Mouse (Mus musculus): Measurements from ENCODE around the gene Gfod1. TPM values are rescaled to one million over a fixed set of nuclear protein-coding genes. Genes with fewer than 3 reads are reported as not detected.

Gfod1 gene
- polyA plus RNA-seq, 2 experiments: 1.6 to 2.8 TPM

- Histone ChIP-seq H3K4me3 (replicated peaks; ENCODE audit: low read length) (no peak overlapping the region), H3K27ac (replicated peaks; ENCODE audit: low read depth, low read length) (no peak overlapping the region), H3K4me2 (replicated peaks; ENCODE audit: low read depth, low read length, severe bottlenecking) (no peak overlapping the region), H3K27me3 (ENCODE audit: control insufficient read depth, insufficient read depth, low read length) (no peaks in the 10 kb centered on the region), H3K4me1 (ENCODE audit: control insufficient read depth, insufficient read depth, low read length) (no peaks in the 10 kb centered on the region), H3K36me3 (ENCODE audit: control insufficient read depth, insufficient read depth, low read length) (no peaks in the 10 kb centered on the region), H3K9me3 (ENCODE audit: control insufficient read depth, low read length) (no peaks in the 10 kb centered on the region), H3K9ac (ENCODE audit: low read depth, low read length, severe bottlenecking) (no peak overlapping the region)
- no peak for TF ChIP-seq POLR2A (IDR thresholded peaks at IDR 0.05; ENCODE audit: borderline replicate concordance, extremely low read depth, insufficient read depth, insufficient read length)
- WGBS: 93% methylated on average over 10 of the region's 10 CpGs
- no peak for ATAC-seq (ENCODE audit: low FRiP score, low read depth)
- no peak for DNase-seq (ENCODE audit: low spot score)
Observed at GRCm38 (mm10) chr13:43266333-43266732, 37.6 kb downstream of the Gfod1 start.

- no peak for ATAC-seq (ENCODE audit: low FRiP score, low read depth)
- Histone ChIP-seq H3K9ac (ENCODE audit: low read depth, low read length, severe bottlenecking) (no peak overlapping the region), H3K27me3 (ENCODE audit: control insufficient read depth, insufficient read depth, low read length) (no peaks in the 10 kb centered on the region), H3K4me2 (replicated peaks; ENCODE audit: low read depth, low read length, severe bottlenecking) (no peak overlapping the region), H3K4me3 (replicated peaks; ENCODE audit: low read length) (no peak overlapping the region), H3K27ac (replicated peaks; ENCODE audit: low read depth, low read length) (no peak overlapping the region), H3K9me3 (ENCODE audit: control insufficient read depth, low read length) (no peaks in the 10 kb centered on the region), H3K36me3 (ENCODE audit: control insufficient read depth, insufficient read depth, low read length) (no peaks in the 10 kb centered on the region), H3K4me1 (ENCODE audit: control insufficient read depth, insufficient read depth, low read length) (no peaks in the 10 kb centered on the region)
- no peak for TF ChIP-seq POLR2A (IDR thresholded peaks at IDR 0.05; ENCODE audit: borderline replicate concordance, extremely low read depth, insufficient read depth, insufficient read length)
- no peak for DNase-seq (ENCODE audit: low spot score)
- WGBS: 52% methylated on average over 4 of the region's 4 CpGs
Observed at GRCm38 (mm10) chr13:43265116-43265515, 38.9 kb downstream of the Gfod1 start.

GRCm38 (mm10) chr13:43263646-43264045 is 40.3 kb downstream of the Gfod1 start:
- Histone ChIP-seq H3K4me1 (ENCODE audit: control insufficient read depth, insufficient read depth, low read length) (no peaks in the 10 kb centered on the region), H3K36me3 (ENCODE audit: control insufficient read depth, insufficient read depth, low read length) (no peaks in the 10 kb centered on the region), H3K27ac (replicated peaks; ENCODE audit: low read depth, low read length) (no peak overlapping the region), H3K27me3 (ENCODE audit: control insufficient read depth, insufficient read depth, low read length) (no peaks in the 10 kb centered on the region), H3K4me2 (replicated peaks; ENCODE audit: low read depth, low read length, severe bottlenecking) (no peak overlapping the region), H3K9me3 (ENCODE audit: control insufficient read depth, low read length) (no peaks in the 10 kb centered on the region), H3K9ac (ENCODE audit: low read depth, low read length, severe bottlenecking) (no peak overlapping the region), H3K4me3 (replicated peaks; ENCODE audit: low read length) (no peak overlapping the region)
- ATAC-seq (ENCODE audit: low FRiP score, low read depth) (no peak), DNase-seq (ENCODE audit: low spot score) (no peak)
- TF ChIP-seq POLR2A (IDR thresholded peaks at IDR 0.05; ENCODE audit: borderline replicate concordance, extremely low read depth, insufficient read depth, insufficient read length): no peak
- 78% methylated on average over 5 of the region's 5 CpGs for WGBS

- Histone ChIP-seq H3K4me2 (replicated peaks; ENCODE audit: low read depth, low read length, severe bottlenecking) (no peak overlapping the region), H3K9ac (ENCODE audit: low read depth, low read length, severe bottlenecking) (no peak overlapping the region), H3K4me1 (ENCODE audit: control insufficient read depth, insufficient read depth, low read length) (no peaks in the 10 kb centered on the region), H3K36me3 (ENCODE audit: control insufficient read depth, insufficient read depth, low read length) (no peaks in the 10 kb centered on the region), H3K27ac (replicated peaks; ENCODE audit: low read depth, low read length) (no peak overlapping the region), H3K27me3 (ENCODE audit: control insufficient read depth, insufficient read depth, low read length) (no peaks in the 10 kb centered on the region), H3K9me3 (ENCODE audit: control insufficient read depth, low read length) (no peaks in the 10 kb centered on the region), H3K4me3 (replicated peaks; ENCODE audit: low read length) (no peak overlapping the region)
- DNase-seq (ENCODE audit: low spot score) (no peak), ATAC-seq (ENCODE audit: low FRiP score, low read depth) (no peak)
- no peak for TF ChIP-seq POLR2A (IDR thresholded peaks at IDR 0.05; ENCODE audit: borderline replicate concordance, extremely low read depth, insufficient read depth, insufficient read length)
- WGBS: 85% methylated on average over 11 of the region's 11 CpGs
Observed at GRCm38 (mm10) chr13:43262114-43262739, 41.7 kb downstream of the Gfod1 start.

GRCm38 (mm10) chr13:43261287-43261686 is 42.7 kb downstream of the Gfod1 start:
- no peak overlapping the region for H3K4me2 ChIP-seq (replicated peaks; ENCODE audit: low read depth, low read length, severe bottlenecking)
- no peaks in the 10 kb centered on the region for H3K4me1 ChIP-seq (ENCODE audit: control insufficient read depth, insufficient read depth, low read length)
- H3K9ac ChIP-seq (ENCODE audit: low read depth, low read length, severe bottlenecking): no peak overlapping the region
- H3K4me3 ChIP-seq (replicated peaks; ENCODE audit: low read length): no peak overlapping the region
- TF ChIP-seq POLR2A (IDR thresholded peaks at IDR 0.05; ENCODE audit: borderline replicate concordance, extremely low read depth, insufficient read depth, insufficient read length): no peak
- ATAC-seq (ENCODE audit: low FRiP score, low read depth) (no peak), DNase-seq (ENCODE audit: low spot score) (no peak)
- no peak overlapping the region for H3K27ac ChIP-seq (replicated peaks; ENCODE audit: low read depth, low read length)
- H3K36me3 ChIP-seq (ENCODE audit: control insufficient read depth, insufficient read depth, low read length): no peaks in the 10 kb centered on the region
- WGBS: 67% methylated on average over 3 of the region's 3 CpGs
- H3K27me3 ChIP-seq (ENCODE audit: control insufficient read depth, insufficient read depth, low read length): no peaks in the 10 kb centered on the region
- no peaks in the 10 kb centered on the region for H3K9me3 ChIP-seq (ENCODE audit: control insufficient read depth, low read length)

All from limb, embryonic 14.5 days (tissue).